Mouse (Mus musculus) gastrocnemius, postnatal 10 days (tissue): Measurements from ENCODE around the gene Ttc7b. TPM values are rescaled to one million over a fixed set of nuclear protein-coding genes. Genes with fewer than 3 reads are reported as not detected.

Source experiments
- DNase-seq: peaks from one replicate; pipeline ENCODE4 v3.0.0; 2021; ENCODE audit warnings: mixed read lengths
- total RNA-seq, 2 experiments: library from RNA; stranded (reverse); gene quantifications; 2 replicates each; pipeline ENCODE4 v1.2.3; 2021

Ttc7b gene
- total RNA-seq, 2 experiments from 2014 or later: 73.3 to 74.1 TPM

DNA sequence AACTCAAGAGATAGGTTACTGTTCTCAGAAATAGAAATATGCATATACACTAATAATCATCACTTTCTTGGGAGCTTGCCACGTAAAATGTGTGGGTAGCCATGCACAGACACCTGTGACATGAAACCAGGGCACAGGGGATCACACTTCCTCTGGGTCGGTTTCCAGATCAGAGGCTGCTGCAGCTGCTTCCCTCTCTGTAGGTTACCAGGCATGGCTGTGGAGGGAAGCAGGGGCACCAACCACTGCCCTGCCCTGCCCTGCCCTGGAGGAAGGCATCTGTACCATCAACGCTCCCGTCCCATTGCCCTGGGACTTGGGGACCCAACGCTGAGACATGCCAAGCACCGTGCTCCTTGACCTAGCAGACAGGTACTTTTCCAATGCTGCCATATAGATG lies 188.8 kb downstream of the Ttc7b start:
- no peak for DNase-seq

DNA sequence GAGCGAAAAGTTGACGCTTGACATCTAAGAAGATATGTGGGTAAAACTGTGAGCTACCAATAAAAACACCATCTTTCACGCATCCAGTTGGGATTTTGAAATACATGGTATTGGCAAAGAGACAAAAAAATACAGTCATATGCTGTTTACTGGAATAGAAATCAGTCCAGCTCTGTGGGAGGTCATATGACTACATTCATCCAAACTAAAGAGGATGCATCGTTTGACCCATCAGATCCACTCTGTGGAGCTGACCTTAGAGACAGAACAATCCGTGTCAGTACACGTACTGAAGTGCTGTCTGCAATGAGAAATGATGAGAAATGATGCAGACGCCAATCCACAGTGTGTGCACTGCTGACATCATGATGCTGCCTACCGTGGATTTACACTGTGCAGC lies 190.4 kb downstream of the Ttc7b start:
- DNase-seq: no peak

DNA sequence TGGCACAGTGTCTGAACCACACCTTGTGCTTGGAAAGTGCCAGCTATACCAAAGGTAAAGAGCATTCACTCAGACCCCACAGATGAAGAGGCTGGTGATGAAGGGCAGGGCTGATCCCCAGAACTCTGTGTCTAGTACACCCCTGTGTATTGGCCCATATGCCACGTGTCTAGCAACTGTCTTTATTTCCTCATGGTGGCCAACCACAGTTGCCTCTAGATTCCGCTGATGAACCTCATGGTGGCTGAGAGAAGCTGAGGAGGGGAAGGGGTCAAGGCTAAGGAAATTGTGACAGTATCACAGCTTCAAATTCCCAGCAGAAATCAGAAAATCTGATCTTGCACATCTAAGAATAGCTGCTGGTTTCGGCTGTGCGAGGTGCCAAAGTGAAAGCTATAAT lies 191.6 kb downstream of the Ttc7b start:
- DNase-seq: no peak

DNA sequence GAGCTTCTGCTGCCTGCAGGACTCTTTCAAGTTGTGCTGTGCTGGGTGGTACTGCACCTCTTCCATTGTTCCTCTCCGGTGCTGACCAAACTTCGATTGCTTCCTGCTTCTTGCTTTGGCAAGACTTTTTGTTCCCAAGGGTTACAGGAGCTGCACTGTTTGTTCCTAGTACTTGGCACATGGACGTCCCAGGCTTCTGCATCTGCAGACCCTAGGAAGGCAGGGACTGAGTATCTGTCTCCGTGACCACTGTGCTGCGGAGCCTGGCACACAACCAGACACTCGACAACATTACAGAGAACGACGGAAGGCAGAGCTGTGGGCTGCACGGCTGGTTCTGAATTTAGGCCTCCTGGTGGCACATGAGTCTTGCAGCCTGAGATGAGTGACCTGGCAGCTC lies 192.1 kb downstream of the Ttc7b start:
- DNase-seq: no peak

DNA sequence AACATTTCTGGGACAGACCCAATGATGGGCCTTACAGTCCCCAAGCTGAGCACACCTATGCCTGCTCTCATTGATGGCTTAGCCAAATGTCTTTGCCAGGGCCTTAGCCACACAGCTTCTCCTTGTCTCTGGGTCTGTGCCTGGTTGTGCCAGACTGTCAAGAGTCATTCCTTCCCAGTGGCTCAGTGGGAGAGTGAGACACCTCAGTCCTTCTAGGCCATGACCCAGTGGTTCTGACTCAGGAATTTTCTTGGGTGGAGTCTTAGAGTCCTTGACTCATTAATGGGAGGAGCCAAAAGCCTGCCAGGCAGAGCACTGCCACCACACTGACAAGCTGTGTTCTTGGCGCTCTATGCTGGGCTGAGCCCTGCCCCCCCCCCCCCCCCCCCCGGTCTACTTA lies 193.9 kb downstream of the Ttc7b start:
- DNase-seq: no peak

DNA sequence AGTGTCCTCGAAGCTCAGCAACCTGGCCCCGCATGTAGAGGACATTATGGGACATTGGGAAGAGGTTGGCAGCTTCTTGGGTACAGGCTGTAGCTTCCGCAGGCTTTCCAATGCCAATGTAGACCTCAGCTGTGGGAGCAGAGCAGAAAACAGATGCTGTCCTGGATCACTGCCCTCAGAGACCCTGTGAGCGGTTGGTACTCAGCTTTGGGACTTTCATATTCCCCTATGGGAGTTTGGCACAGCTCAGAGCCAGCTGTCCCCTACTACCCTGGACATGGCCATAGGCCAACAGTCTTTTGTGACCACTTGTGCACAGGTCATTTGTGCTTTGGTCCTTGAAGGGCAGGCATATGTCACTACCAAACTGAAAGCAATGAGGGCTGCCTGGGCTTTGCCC lies 195.0 kb downstream of the Ttc7b start:
- no peak for DNase-seq

DNA sequence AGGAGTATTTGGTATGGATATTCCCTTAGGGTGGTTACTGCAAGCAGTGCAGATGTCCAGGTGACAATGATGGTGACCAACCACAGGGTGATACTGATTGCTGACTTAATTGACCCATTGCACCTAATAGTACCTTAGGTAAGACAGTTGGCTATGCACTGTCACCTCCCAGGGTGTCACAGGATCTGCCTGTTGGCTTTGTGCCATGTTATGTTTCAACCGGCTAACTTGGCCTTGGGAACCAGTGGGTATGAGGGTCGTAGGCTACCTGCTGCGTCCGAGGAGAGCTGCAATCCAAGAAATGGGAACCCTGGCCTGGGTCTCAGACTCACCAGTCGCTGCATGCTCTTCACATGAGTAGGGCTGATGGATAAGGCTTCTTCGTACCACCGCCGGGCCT lies 195.4 kb downstream of the Ttc7b start:
- no peak for DNase-seq

DNA sequence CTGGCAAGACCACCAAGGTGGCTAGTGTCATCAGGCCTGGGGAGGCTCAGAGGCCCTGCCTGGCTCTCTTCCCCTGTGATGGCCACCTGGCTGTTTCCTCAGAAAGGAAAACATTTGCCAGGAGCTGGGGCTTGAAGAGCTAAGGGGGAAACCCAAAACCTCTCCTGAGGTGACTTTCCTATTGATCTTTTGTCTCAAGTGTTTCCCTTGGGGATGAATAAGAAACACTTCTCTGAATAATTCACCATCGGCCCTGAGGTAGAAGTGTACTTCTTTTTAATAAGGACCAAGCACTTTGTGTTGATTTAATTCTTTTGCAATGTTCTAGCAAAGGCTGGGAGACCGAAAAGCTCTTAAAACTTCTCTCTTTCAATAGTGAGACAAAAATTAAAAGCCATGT lies 197.0 kb downstream of the Ttc7b start:
- DNase-seq: no peak

DNA sequence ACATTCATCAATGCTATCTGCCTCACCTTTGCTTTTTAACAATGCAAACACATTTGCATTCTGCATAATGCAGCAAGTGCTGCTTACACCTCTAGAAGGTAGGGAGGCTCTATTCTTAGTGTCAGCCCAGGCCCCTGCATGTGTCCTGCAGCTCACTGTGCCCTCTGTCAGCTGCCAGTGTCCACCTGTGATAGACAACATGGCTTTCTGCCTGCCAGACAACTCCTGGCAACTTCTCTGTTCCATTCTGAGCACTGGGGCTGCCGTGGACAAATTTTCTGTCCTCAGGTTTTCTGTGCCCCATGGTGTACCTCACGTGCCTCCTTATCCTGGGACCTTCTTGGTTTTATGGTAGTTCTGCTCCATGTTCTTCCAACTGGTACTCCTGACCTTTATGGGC lies 198.4 kb downstream of the Ttc7b start:
- DNase-seq: no peak

DNA sequence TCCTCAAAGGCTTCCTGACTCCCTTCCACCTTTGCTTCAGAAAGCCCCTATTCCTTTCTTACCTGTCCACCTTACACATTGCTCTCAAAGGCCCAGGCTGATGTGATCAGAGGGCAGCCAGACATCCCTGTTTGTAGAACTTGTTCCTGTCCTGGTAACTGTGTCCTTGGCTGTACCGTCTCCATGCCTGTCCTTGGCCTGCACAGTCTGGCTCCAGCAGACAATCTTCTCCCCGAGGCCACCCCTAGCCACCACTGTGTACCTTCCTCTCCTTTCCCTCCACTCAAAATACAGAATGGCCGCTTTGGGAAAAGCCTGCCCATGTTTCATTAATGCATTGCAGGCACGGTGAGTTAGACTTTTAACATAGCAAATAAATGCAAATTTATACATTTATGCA lies 199.1 kb downstream of the Ttc7b start:
- no peak for DNase-seq

DNA sequence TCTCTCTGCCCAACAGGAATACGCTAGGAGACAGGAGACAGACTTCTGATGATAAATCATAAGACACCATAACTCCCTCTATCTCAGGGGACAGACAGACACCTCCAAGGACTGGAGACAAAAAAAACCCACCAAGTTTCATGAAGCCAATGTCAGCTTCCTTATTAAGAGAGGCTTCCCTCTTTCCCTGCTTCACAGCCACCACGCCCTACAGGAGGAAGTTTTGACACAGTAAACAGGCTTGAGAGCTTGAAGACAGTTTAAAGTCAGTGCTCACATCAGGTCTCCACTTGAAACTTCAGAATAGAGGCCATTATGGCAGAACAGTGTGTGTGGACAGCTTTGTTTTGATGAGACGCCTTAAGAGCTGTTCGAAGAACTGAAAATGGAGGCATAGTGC lies 200.9 kb downstream of the Ttc7b start:
- no peak for DNase-seq

DNA sequence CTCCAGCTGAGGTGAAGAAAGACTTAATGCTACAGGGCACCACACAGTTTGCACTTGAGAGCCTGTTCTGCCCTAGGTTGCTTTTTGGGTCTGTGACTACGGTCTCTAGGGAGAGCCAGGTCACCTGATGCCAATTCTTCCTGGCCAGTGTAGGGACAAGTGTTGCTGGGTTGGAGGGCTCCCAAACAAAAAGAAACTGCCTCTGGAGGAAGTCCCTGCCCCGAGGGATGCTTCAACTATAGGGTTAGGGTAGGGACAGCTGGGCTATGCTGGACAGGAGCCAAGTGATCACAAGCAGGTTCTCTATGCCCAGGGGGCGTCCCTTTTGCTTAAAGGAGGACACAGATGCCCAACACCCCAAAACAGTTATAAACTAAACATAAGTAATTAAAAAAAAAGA lies 202.7 kb downstream of the Ttc7b start:
- no peak for DNase-seq

DNA sequence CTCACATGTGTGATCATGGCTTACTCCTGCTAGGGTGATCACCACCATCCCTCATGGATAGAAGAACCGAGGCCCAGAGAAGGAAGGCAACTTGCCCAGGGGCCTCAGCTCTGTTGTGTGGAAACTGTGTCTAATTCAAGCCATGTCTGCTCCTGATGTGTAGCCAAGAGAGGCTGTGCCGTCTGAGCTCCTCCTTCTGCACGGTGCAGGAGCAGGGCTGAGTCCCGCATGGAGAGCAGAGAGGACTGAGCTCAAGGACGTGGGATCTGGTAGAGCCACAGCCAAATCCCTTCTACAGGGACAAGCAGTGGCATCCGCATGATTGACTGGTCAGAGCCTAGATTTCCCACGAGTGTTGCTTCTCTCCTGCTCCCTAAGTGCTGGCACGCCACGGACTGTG lies 204.5 kb downstream of the Ttc7b start:
- no peak for DNase-seq

DNA sequence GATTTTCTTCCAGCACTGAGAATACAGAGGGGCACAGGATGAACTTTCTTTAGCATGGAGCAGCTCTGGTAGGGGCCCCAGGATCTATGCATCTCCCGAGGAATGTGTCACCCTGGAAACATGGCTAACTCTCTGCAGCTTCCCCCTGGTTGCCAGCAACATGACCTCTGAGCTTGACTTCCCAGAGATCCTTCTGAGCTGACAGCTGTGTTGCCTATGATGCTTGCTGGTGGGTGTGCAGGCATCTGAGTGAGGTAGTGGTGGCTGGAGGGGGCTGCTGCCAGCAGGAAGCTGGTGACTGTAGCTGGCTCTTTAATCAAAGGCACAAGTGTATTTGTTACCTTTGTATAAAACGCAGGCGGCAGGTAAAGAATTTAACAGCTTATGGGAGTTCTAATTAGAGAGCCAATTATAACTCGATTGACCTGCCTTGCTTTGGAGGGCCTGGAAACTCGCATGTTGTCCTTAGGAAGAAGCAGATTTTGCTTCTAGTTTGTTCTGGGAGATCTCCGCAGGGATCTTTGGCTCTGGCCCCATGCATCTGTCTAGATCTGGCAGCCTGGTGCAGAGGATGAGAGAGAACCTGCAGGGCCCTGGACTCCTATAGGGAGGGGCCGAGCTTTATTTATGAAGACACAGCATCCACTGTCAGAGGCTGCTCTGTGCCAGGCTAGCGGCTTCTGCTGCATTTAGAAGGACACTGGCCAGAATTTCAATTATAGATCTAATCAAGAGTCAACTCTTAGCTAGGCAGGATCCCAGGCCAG lies 205.3 kb downstream of the Ttc7b start:
- no peak for DNase-seq

DNA sequence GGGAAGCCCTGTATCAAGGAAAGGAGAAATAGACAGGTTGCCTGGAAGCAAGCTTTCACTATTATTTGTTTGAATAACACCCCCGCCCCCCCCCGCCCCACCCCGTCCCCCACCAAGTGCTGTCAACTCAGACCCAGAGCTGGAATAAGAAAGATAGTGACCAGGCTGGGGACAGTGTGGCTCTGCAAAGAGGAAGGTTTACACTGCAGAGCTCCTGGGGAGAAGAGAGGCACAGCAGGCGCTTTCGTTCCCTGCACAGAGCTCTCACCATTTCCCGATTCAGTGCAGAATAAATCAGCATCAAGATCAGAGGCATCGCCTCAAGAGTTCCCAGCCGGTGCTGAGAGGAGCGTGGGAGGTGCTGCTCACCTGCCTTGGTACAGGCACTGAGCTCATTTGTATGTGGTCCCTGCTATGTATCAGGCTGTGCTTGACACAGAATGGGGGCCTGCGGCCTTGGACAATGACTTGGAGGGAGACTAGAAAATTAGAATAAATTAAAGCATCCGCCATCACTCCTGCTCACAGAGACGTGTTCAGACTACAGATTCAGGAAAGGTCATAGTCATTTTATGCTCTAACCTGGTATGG lies 206.7 kb downstream of the Ttc7b start:
- no peak for DNase-seq

DNA sequence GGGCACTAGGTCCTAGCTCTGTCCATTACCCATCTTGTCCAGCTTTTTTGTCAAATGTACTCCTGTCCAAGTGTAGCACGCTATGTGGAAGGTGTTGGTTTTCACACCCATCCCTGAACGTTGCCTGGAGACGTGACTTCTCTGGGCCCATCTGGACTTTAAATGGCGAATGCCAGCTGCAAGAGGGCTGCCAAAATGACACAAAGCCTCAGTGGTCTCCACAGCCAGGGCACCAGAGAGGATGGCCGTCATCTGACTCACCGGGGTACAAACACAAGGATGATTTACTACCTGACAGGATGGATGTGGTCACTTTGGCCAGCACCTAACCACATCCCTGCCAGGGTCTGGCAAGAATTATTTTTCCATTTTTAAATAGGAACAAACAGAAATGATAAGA lies 207.4 kb downstream of the Ttc7b start:
- DNase-seq: no peak

DNA sequence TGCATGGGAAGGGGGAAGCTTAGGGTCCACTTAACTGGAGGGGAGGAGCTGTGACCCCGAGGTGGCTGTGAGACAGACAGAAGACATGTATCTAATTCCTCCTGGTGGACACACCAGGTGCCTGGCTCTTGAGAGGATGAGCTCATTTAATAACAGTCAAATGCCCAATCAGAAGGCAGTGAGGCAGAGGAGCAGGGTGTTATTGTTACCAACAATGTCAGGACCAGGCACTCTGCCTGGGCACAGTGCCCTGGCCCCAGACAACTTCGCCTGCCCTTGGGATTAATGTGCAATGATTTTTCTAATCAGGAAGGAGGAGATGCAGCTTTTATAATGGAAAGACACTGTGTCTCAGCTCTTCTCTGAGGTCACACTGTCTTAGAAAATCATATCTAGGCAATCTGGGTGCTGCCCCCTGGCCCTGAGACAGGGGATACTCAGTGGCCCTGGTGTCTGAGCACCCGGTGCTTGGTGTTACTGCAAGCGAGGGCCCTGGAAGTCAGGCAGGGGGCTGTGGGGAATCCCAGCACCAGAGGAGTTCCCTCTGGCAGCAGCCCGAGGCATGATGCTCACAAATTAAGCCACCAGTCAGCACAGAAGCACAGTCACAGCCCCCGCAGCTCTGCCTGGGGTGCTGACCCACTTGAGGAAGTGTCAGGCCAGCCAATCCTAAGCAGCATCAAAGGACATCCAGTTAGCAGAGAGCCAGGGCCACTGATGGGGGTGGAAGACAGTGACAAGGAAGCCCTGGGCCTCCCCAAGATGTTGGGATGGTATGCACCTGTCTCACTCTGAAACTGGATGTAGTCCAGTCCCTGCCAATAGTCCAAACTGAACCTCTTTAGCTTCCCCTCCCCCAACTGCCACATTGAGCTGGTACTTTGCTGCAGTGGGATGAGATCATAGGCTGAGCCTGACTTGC lies 209.9 kb downstream of the Ttc7b start:
- no peak for DNase-seq

DNA sequence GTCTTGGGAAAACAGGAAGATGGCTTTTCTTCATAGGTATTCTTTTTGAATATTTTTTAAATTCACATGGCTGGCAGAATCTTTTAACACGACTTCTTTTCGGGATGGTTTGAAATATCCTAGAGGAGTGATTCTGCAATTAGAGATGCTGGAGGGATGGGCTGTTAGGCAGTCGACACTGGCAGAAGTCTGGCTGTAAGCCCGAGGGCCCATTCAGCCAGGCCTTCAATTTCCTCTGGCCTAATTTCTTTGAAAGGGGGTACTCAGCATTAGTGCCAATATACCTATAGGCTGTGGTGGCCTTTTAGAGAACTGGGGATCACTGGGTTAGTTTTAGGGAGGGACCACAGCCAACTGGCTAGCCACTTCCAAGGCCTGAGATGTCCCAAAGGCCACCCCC lies 211.4 kb downstream of the Ttc7b start:
- DNase-seq: no peak

DNA sequence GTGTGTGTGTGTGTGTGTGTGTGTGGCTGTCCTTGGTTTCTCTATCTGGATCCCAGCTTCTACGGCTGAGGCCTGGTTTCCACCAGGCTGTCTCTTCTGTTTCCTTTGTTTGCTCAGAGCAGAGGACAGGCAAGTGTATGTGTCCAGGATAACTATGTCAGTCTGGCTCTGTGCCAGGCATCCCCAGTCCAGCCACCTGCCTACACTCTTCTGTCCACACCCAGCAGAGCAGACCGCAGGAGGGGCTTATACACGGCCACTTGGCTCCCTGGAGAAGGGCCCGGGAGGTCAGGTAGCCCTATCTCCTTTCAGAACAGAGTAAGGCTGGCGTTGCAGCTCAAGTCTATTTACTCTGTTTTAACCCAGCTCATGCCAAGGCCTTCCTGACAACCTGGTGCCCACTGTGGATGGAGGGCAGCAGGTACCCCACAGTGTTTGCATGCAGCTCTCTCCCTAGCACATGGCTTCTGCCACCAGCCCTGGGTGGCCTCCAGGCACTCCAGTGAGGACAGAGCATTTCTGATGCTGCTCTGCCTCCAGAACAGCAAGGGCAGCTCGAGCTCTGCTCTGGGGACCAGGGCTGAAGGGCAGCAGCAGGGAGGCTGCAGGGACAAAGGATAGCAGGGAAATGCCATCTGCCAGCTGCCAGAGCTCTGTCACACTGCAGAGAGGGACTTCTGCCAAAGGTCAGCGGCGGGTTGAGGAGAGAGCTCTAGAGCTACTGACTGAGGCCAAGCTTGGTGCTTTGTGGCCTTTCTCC lies 212.9 kb downstream of the Ttc7b start:
- DNase-seq: peak; percentile 53

DNA sequence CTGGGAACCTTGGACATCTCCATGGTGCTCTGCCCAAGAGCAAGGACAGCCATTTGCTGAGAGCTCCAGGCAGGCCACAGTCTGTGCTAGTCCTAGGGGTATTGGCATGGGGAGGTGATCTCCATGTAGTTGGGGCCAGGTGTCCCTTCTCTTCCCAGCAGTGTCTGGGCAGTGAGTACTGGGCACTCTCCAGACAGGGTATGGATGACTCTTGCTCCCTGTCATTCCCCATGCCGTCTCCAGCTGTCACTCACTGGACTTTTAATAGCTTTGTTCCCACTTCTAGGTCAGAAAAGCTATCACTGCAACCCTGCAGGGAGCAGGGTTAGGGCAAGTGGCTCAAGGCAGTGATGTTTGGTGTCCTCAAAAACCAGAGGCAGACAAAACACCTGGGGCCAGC lies 214.3 kb downstream of the Ttc7b start:
- DNase-seq: no peak

DNA sequence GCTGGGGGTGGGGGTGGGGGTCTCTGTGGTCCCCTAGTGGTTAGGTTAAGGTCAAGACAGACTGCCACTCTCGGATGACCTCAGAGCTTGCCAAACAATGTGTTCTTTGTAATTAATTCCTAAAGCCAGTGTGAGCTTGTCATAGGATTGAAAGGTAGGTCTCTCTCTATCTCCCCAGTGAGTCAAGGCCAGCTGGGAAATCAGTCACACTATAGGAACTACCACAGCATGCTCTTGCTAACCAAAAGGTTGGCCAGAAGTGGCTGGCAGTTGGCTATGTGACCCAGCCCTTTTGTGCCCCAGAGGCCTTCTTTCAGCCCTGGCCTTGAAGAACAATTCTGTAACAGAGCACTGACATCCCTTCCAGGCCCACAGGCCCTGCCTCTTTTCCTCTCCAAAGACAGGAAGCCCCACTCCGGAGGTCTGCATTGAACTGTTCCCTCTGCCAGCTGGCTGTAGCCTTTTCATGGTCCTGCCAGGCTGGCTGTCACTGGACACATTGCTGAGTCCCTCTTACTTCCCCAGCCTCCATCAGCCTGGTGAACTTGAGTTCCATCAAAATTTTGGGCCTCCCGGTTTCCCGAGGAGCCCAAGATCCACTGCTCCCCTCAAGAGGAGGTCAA lies 215.5 kb downstream of the Ttc7b start:
- no peak for DNase-seq

DNA sequence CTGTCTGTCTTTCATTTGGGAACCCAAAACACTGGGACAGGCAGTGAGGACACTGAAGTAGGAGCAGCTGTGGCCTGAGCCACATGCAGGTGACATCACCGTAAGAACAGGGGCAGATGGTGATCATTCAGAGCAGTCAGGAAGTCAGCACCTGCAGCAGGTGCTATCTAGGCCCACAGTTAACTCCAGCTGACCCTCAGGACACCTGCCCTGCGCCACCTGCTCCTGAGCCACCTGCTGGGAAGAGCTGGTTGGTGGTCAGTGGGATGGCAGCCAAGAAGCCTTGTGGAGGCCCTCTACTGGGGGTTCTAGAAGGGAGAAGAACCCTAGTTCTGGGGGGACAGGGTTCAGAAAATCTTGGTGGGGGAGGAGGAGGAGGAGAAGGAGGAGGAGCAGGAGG lies 216.3 kb downstream of the Ttc7b start:
- DNase-seq: no peak
